Mouse (Mus musculus): ENCODE data around the gene Tespa1.
"Not testable (repeated sequence)": the region's sequence is repeated elsewhere in the genome, so short reads cannot be mapped to it uniquely, and the experiment has no call there.

Gene Tespa1

GRCm38 (mm10) chr10:130363438-130364164, 40.9 kb downstream of the Tespa1 start:
- DNase-seq (ENCODE audit: low spot score) = no peak

- DNase-seq (ENCODE audit: low spot score) = no peak
Measured at GRCm38 (mm10) chr10:130364766-130365165, 42.1 kb downstream of the Tespa1 start.

GRCm38 (mm10) chr10:130368384-130368783, 45.7 kb downstream of the Tespa1 start:
- no peak for DNase-seq (ENCODE audit: low spot score)

GRCm38 (mm10) chr10:130370005-130370682, 47.5 kb downstream of the Tespa1 start:
- no peak for DNase-seq (ENCODE audit: low spot score)

- no peak for DNase-seq (ENCODE audit: low spot score)
Measured at GRCm38 (mm10) chr10:130371644-130372043, 49.0 kb downstream of the Tespa1 start.

- no peak for DNase-seq (ENCODE audit: low spot score)
Measured at GRCm38 (mm10) chr10:130372491-130373173, 50.0 kb downstream of the Tespa1 start.

- no peak for DNase-seq (ENCODE audit: low spot score)
Measured at GRCm38 (mm10) chr10:130375145-130375544, 52.5 kb downstream of the Tespa1 start.

- no peak for DNase-seq (ENCODE audit: low spot score)
Measured at GRCm38 (mm10) chr10:130394232-130394631, 71.6 kb downstream of the Tespa1 start, which contains the start of gene Vmn2r84. Gene Vmn2r84, minus strand, starts transcription at chr10:130394332.

GRCm38 (mm10) chr10:130412167-130412698, 89.6 kb downstream of the Tespa1 start:
- DNase-seq (ENCODE audit: low spot score) = not testable (repeated sequence)

Data from ovary, postnatal 14 days (tissue).